Mouse (Mus musculus) kidney, postnatal 25 days (tissue): ENCODE data around the gene Plxdc1.
"Not testable (repeated sequence)": the region's sequence is repeated elsewhere in the genome, so short reads cannot be mapped to it uniquely, and the experiment has no call there.

Experiments
- DNase-seq, 2 experiments: peaks; one replicate each; pipeline ENCODE4 v3.0.0; 2021; ENCODE audit warnings: mixed read lengths in 2 of 2

The Plxdc1 gene

GRCm38 (mm10) chr11:97955146-97955902 is 30.9 kb downstream of the Plxdc1 start:
- DNase-seq = no peak

- DNase-seq = no peak
These were observed 31.6 kb downstream of the Plxdc1 start for GRCm38 (mm10) chr11:97954469-97955141.

DNA sequence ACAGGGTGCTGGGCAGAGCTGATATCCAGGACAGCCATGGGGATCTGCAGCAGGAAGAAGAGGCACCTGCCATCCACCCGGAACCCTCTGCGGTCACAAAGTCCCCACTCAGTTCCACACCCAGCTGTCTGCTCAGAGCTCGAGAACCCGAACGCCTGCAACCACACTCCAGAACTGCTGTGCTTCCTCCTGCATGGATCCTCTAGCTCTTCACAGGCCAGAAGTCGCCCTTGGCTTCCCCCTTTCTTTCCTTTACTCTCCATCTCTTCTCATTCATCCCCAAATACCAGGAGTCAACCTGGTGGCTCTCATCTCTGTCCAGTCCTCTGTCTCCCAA is 32.3 kb downstream of the Plxdc1 start:
- DNase-seq = no peak

DNA sequence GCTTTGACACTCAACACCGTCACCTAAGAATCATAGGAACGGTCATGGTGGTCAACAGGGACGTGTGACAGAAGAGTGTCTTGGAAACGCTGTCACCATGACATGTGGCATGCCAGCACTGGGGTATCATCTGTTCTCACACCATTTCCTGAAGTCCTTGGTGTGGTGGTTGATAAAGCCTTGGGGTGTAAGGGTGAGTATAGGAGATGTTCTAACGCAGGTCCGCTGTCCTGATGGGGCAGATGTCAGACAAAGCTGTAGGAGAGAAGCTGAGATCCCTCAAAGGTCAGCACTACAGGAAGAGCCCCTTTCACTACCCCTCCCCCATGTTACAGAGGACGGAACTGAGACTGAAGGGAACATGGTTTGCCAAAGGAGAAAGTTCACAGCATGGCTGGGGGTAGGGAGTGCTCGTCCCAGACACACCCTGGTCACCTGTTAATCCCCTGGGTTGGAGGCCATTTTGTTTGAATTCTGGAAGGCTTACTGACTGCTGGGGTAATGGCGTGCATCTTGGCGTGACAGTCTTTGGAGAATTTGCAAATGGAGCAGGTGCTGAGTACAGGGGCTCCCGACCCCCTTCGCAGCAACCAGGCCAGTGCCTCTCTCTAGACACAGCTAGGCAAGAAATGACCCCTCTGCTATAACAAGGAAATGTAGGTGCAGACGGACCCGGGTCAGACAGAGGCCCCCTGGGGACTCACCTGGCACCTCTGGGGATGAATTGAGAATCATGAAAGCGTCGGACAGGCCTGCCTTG is 32.9 kb downstream of the Plxdc1 start:
- DNase-seq = no peak

DNA sequence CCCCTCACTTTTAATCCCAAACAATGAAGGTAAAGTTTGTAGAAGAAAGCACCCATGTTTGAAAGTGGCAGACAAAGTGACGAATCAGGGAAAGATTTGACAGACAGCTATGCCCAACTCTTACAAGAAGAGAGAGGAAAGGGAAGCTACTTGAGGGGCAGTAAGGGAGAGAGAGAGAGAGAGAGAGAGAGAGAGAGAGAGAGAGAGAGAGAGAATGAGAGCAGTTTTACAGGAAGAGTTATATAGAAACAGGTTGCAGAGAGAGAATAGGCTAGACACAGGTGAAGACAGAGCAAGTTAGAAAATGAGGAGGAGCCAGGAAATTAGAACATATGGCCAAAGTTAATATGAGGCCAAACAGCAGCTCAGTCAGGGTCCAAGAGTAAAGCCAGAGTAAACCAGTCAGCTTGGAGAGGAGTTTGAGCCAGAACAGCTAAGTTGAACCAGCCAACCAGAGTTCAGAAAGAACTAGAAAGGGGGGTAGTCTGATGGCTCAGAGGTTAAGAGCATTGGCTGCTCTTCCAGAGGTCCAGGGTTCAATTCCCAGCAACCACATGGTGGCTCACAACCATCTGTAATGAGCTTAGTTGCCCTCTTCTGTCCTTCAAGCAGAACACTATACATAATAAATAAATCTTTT is 33.8 kb downstream of the Plxdc1 start:
- DNase-seq = no peak

- DNase-seq = no peak
These were observed 36.4 kb downstream of the Plxdc1 start for GRCm38 (mm10) chr11:97949703-97950475.

DNA sequence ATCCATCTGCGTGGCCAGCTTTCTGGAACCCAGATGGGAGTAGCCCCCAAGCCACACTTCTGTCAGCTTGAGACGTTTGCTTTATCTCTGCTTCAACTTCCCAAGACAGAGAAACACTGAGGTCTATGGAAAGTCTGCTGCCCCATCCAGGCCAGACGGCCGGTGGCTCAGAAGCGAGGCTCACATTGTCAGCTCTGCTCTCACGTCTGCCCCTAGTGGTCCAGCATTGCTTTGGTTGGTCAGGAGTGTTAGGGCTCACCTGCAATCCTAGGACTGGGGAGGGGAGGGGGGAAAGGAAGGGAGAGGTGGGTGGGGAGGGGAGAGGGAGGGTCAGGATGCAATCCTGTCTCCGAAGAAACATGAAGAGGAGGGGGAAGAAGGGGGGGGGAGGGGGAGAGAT is 38.8 kb downstream of the Plxdc1 start:
- DNase-seq = peak; percentile 67 to 77

DNA sequence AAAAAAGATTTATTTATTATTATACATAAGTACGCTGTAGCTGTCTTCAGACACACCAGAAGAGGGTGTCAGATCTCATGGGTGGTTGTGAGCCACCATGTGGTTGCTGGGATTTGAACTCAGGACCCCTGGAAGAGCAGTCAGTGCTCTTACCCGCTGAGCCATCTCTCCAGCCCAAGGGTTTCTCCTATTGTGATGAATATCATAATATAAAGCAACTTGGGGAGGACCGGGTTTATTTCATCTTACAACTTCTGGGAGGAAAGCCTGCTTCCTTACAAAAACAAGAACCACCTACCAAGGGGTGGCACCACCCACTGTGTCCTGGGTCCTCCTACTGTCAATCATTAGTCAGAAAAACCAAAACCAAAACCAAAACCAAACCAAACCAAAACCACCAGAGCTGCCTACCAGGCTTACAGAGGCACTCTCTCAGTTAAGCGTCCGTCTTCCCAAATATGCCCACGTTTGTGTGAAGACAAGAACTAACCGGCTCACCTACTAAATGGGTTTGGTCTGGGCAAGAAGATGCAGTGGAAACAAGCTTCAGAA is 40.4 kb downstream of the Plxdc1 start:
- DNase-seq = not testable (repeated sequence)

DNA sequence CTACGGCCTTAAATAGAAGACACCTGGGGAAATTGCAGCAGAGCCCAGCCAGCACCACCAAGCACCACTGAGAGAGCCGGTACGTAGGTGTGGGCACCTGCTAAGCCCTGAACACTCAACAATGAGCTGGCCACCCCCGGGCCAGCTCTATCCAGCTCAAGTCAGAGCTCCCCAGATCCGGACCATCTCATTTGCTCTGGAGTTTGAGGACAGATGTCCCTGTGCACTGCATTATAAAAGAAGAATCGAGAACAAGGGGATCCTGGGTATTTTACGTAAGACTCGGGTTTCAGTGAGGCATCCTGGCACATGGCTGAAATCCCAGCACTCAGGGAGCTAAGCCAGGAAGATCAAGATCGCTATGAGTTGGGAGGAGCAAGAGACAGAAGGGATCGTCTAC is 41.2 kb downstream of the Plxdc1 start:
- DNase-seq = no peak

GRCm38 (mm10) chr11:97943256-97943655 is 43.0 kb downstream of the Plxdc1 start:
- DNase-seq = no peak

DNA sequence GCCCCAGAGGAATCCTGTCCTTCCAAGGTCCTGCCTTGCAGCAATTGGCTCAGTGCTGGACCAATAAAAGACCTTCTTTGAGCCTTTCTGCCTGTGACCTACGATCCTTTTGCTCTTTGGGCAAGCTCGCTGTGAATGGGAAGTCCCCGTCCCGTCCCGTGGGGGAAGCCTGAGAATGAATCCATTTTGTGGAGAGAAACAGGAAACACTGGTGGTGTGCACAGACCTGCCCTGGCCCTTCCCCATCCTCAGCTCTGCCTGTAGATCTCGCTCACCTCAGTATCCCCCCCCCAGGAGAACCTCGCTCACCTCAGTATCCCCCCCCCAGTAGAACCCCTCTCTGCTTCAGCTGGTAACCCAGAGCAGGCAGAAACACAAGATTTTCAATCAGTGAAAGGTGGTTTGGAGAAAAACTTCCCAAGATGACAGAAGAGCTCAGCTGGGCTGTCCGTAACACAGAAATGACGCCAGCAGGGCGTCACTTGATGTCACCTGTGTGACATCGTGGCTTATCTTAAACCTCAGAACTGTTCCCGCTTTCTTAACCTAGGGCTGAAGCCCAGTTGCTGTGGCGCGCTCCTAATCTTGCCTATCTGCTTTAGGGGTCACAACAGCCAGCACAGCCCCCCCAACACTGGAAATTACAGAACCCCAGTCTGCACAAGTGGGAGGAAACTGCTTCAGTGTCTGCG is 43.7 kb downstream of the Plxdc1 start:
- no peak for DNase-seq

- no peak for DNase-seq
These were observed 48.7 kb downstream of the Plxdc1 start for GRCm38 (mm10) chr11:97937469-97938105.

DNA sequence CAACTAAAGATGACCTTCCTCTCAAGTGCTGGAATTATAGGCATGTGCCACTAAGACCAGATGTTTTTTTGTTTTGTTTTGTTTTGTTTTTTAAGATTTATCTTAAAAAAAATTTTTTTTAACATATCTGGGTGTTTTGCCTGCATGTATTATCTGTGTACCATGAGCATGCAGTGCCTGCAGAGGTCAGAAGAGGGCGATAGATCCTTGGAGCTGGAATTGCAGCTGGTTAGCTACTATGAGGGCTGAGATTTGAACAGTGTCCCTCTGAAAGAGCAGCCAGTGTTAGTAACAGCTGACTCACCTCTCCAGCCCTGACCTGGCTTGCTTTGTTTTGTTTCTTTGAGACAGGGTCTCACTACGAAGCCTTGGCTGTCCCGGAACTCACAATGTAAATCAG is 49.5 kb downstream of the Plxdc1 start:
- peak; percentile 59 to 80 for DNase-seq

DNA sequence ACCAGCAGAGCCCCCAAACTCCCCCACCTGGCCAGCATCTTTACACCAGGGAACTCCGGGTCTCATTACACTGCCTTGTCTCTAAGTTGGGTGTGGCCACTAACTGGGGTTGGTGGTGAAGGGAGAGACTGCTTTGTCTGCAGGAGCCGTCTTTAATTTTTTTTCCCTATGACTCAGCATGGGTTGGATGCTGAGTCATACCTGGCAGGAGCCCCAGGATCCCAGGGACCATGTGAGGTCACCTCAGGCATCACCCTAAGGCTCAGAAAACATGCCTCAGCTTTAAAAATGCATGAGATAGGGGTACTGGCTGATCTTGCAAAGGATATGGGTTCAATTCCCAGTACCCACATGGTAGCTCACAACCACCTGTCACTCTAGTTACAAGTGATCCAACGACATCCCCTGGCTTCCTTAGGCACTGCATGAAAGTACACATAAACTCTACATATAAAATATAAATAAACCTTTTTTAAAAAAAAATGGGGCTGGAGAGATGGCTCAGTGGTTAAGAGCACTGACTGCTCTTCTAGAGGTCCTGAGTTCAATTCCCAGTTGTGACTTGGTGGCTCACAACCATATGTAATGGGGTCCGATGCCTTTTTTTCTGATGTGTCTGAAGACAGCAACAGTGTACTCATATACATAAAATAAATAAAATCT is 50.2 kb downstream of the Plxdc1 start:
- no peak for DNase-seq

DNA sequence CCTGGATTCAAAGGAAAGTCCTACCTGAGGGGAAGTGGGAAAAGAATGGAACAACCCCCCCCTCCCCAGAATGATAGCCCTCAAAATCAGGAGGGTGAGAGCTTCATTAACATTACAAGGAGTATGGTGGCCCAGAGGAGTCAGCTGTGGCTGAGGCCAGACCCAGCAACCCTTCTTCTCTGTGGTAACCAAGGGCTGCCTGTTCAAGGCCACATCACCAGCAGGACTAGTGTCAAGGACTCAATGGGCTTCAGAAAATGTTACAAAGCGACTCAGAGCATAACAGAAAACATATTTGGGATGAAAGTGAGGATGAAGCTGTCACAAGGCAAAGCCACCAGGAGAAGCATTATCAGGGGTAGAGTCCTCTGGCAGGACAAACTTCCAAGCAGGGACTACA is 52.7 kb downstream of the Plxdc1 start:
- no peak for DNase-seq

DNA sequence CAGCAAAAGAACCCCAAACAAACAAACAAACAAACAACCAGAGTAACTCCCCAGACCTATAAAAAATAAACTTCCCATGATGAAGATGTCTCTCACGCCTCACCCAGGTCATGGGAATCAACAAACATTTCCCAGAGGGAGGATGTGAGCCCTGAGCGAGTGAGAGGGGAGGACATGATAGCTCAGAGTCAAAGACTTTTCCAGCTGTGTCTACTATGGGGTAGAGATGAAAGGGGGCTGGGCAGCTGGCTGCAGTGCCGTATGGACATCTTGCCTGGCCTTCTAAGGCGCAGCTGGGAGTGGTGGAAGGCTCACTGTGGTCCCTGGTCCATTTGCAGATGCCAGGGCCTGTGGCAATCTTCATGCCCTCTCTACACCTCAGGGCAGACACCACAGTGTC is 57.3 kb downstream of the Plxdc1 start:
- DNase-seq = no peak

DNA sequence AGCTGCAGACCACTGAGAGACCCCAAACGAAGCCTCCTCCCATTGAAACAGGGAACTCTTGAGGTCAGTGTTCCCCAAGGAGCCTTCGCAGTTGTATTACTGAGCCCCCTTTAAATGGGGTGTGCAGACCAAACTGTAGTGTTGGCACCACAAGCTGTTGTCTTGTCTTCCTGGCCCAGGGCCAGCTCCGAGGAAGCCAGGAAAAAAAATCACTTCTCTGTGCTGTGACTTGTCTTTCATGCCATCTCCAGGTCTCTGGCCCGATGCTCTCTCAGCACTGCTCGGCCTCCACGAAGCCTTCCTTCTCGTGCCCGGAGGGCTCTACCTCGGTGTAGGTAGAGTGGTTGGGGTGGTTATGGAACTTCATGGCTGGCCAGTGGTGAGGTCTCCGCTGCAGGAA is 62.0 kb downstream of the Plxdc1 start:
- no peak for DNase-seq

GRCm38 (mm10) chr11:97923639-97924038 is 62.6 kb downstream of the Plxdc1 start:
- DNase-seq = peak; percentile 7 to 51

GRCm38 (mm10) chr11:97915974-97916503 is 70.2 kb downstream of the Plxdc1 start:
- DNase-seq = no peak

DNA sequence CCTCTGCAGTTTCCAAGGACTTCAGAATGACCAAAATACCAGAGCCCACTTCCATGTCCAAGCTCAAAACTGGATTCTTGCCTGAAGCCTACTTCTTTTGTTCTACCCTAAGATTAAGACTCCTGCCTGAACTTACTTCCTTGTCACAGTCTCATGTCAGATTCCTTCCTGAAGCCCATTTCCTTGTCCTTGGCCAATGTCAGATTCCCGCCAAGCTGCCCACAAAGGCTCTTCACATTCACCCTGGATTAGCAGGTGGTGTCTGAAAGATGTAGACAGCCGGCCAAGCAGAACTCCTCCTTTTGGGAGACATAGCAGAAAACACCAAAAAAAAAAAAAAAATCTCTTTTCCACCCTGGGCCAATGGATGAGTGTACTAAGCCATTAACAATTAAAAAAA is 70.8 kb downstream of the Plxdc1 start:
- no peak for DNase-seq
